Mouse (Mus musculus) spleen, postnatal 10 days (tissue): ENCODE results near the gene Zfp687.

Source experiments
- DNase-seq, 2 experiments: peaks; one replicate each; pipeline ENCODE4 v3.0.0; 2021 to 2022; ENCODE audit warnings: low spot score in 2 of 2

The Zfp687 gene

GRCm38 (mm10) chr3:94960322-94960721 lies 54.9 kb downstream of the Zfp687 start:
- DNase-seq: no peak

- no peak for DNase-seq
Measured at GRCm38 (mm10) chr3:94959871-94960270, 55.4 kb downstream of the Zfp687 start.

GRCm38 (mm10) chr3:94958295-94958694 lies 57.0 kb downstream of the Zfp687 start:
- no peak for DNase-seq
